Mouse (Mus musculus): Measurements from ENCODE around the gene Rchy1.

The Rchy1 gene

DNA sequence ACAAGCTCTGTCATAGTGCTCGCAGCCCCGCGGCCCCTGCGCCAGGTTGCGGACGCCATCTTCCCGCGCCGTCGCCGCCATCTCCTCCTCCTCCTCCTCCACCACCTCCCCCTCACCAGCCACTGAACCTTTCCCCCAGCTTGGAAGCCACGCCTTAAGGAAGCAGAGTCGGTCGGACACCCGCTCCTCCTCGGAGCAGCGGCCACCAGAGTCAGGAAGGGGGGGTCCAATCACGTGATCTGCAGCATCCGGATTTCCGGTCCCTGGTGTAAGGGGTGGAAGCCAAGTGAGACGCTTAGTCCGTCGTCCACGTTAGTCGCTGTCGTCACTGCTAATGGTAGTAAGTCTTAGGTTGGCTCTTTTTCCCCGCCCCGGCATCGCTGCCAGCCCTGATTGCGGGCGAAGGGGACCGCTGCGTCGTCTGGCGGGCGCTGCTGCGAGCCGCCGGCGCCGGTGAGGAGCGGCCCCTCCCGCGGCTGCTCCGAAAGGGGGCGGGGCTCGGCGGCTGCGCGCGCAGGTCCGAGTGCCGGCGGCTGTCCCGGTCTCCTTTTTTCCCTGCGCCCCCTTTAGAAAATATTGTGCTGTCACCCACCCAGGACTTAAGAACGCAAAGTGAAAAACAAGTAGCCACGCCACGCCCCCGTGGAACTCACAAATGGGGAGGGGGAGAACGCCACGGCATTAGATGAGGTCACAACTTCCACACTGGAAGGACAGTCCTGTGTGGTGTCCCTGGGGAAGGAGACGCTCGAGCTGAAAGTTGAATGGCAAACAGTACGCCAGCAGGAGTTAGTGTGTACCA lies at the start of gene Rchy1:
Gene Rchy1 (minus strand): TSS at position 430 of the 802 bp plus-strand sequence.
- peak; percentile 85 to 90 for DNase-seq (ENCODE audit: low read depth in 1 of 2, low spot score in 2 of 2)

DNA sequence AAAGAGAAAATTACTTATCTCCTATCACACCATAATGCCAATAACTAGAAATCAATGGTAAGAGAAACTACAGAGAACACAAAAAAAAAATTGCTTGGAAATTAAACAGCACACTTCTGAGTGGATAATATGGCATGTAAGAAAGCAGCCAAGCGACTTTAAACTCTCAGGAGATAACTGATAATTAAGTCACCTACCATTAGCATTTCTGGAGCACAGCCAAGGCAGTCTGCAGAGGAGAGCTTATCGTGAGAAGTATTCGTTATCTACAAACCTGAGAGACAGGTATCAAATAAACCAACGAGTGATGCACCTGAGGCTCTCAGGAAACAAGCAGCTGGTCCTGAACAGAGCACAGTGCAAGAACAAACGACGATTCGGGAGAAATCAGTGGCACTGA lies 48.9 kb upstream of the Rchy1 start:
- DNase-seq (ENCODE audit: low read depth in 1 of 2, low spot score in 2 of 2): no peak

DNA sequence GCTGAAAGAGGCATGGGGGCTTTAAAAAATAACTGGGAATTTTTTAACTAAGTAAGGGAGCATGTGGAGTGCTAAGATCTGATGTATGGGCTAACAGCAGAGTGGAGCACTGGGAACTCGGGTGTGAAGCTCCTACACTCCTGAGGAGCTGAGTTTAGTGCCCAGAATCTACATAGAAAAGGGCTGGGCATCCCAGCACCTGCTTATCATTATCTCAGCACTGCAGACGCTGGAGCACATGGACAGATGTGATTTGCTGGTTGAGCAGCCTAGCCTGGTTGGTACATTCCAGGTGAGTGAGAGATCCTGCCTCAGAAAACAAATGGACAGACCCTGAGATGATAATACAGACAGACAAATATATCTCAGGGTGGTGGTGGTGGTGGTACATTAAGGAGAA lies 47.0 kb upstream of the Rchy1 start:
- no peak for DNase-seq (ENCODE audit: low read depth in 1 of 2, low spot score in 2 of 2)

DNA sequence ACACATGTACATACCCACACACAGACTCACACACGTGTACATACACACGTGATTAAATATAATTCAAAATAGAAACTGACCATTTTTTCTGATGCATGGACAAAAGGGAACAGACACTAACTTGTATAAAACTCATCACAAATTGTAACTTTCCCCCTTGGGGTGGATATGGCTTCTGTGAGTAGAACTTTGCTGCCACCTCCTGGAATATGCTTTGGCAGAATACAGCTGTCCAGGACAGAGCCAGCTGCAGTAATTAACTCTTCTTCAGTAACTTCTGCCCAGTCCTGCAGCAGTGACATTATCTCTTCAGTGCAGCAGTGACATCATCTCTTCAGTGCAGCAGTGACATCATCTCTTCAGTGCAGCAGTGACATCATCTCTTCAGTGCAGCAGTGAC lies 40.1 kb upstream of the Rchy1 start:
- DNase-seq (ENCODE audit: low read depth in 1 of 2, low spot score in 2 of 2): peak in 1 of 2 experiments; percentile 4

- peak; percentile 40 to 43 for DNase-seq (ENCODE audit: low read depth in 1 of 2, low spot score in 2 of 2)
These were observed 37.9 kb upstream of the Rchy1 start for GRCm38 (mm10) chr5:92000770-92001169.

- DNase-seq (ENCODE audit: low read depth in 1 of 2, low spot score in 2 of 2): no peak
These were observed 31.7 kb upstream of the Rchy1 start for GRCm38 (mm10) chr5:91994546-91994945.

DNA sequence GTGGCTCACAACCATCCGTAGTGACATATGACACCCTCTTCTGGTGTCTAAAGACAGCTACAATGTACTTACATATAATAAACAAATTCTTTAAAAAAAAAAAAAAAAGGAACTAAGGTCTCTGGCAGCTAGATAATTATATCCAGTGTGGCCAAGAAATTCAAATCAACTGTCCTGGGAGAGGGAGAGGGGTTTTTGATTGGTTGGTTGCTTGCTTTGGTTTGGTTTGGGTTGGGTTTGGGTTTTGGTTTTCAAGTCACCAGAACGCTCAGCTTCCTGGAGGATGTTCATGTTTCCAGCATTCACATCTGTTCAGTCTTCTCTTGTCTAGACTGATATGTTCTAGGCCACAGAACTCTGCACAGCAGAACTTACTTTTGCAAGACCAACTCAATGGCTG lies 30.2 kb upstream of the Rchy1 start:
- DNase-seq (ENCODE audit: low read depth in 1 of 2, low spot score in 2 of 2): no peak

DNA sequence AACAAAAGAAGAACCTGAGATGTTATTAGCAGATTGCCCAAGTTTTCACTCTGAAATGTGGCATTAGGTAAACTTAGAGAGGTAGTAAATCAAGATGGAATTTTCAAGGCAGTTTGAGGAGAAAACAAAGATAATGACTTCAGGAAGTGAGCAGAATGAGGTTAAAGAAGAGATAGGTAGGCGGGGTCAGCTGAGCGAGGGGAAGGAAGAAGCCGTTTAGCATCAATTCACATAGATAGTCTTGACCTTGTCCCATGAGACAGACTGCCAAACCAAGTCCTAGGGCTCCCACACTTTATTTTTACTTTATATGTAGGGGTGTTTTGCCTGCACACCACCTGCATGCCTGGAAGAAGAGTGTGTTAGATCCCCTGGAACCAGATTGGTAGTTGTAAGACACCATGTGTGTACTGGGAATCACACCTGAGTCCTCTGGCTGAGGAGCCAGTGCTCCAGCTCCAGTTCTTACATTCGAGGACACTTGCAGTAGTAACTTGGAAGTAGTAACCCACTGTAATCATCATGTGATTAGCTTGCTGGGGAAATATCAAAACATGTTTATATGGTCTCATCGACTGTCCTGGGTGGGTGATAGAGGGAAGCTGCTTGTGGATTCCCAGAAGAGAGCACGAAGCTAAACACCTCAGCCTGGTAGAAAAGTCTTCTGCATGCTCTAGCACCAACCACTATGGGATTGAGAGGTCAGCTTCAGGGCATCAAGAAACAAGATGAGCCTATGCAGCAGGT lies 28.5 kb upstream of the Rchy1 start:
- no peak for DNase-seq (ENCODE audit: low read depth in 1 of 2, low spot score in 2 of 2)

DNA sequence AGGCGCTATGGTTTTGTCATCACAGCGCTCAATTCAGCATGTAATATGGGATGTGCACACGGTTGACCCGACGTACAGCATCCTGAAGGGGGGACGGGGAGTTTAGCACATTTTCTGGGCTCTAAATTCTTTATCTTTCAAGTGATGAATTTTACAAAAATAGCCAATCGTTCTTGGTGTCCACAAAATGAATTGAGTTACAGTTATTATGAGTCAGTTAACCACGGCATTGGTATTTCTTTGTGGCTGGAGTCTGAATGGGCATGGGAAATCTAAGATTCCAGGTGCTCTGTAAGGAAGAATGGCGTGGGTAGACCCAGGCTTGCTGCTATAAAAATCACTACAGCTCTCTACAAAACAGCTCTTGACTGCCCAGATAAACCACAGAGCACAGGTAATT lies 26.4 kb upstream of the Rchy1 start:
- no peak for DNase-seq (ENCODE audit: low read depth in 1 of 2, low spot score in 2 of 2)

GRCm38 (mm10) chr5:91987799-91988198 lies 24.9 kb upstream of the Rchy1 start:
- no peak for DNase-seq (ENCODE audit: low read depth in 1 of 2, low spot score in 2 of 2)

GRCm38 (mm10) chr5:91987236-91987635 lies 24.4 kb upstream of the Rchy1 start, which contains the start of gene Odaph:
Gene Odaph, plus strand, starts transcription at chr5:91987475.
- DNase-seq (ENCODE audit: low read depth in 1 of 2, low spot score in 2 of 2): no peak

DNA sequence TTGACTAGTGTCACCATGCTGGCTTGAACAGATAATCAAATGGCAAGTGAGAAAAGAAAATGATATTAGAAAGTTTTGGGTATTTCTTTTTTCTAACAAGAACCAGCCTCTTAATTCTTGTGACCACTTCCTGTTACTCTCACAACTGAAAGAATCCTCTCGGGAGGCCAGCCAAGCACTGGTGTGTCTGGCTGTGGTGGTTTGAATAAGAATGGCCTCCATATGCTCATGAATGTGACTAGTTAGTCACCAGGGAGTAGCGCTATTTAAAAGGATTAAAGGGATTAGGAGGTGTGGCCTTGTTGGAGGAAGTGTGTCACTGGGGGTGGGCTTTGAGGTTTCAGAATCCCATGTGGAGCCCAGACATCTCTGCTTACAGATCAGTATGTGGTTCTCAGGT lies 22.9 kb upstream of the Rchy1 start:
- no peak for DNase-seq (ENCODE audit: low read depth in 1 of 2, low spot score in 2 of 2)

DNA sequence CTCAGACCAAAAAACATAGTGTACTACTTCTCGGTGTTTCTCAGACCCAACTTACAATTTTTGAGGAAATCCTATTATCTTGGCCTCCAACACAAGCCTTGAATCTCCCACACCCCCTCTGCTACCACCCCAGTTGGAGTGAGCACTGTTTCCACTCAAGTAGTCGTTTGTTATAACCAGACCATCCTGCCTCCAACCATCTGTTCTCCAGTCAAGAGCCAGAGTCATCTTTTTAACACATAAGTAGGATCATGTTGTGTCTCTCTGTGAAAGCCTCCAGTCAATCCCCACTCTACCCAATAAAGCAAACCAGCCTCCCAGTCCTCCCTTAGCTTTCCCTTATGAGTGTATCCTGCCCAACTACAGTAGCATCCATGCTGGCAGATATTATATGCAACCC lies 20.6 kb upstream of the Rchy1 start:
- DNase-seq (ENCODE audit: low read depth in 1 of 2, low spot score in 2 of 2): no peak

DNA sequence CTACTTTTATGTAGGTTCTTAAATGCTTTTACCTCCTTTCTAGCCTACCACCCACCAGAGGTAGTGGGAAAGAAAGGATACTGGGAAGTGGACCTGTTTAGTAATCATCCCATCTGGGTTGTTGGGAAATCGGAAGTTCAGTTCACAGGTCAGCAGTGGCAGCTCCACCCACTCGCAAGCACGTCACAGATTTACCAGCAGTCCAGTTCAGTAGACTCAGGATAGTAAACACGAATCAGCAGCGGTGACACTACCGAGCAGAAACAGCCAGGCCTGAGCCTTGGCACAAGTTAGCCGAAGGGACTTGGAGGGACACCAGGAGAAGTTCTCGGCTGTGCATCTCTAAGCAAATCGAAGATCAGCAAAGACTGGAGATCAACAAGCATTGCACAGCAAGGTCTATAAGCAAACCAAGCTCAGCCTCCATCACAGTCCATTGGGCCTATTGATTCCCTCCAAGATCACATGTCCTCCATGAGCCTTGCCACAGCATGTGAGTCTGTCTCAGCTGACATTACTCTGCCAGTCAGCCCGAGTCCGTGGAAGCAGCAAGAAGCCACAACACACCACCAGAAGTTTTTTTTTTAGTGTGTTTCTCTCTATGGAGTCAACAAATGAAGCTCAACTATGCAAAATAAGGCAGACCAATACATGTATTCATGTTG lies 18.4 kb upstream of the Rchy1 start:
- DNase-seq (ENCODE audit: low read depth in 1 of 2, low spot score in 2 of 2): no peak

GRCm38 (mm10) chr5:91977397-91977770 lies 14.5 kb upstream of the Rchy1 start:
- DNase-seq (ENCODE audit: low read depth in 1 of 2, low spot score in 2 of 2): no peak

DNA sequence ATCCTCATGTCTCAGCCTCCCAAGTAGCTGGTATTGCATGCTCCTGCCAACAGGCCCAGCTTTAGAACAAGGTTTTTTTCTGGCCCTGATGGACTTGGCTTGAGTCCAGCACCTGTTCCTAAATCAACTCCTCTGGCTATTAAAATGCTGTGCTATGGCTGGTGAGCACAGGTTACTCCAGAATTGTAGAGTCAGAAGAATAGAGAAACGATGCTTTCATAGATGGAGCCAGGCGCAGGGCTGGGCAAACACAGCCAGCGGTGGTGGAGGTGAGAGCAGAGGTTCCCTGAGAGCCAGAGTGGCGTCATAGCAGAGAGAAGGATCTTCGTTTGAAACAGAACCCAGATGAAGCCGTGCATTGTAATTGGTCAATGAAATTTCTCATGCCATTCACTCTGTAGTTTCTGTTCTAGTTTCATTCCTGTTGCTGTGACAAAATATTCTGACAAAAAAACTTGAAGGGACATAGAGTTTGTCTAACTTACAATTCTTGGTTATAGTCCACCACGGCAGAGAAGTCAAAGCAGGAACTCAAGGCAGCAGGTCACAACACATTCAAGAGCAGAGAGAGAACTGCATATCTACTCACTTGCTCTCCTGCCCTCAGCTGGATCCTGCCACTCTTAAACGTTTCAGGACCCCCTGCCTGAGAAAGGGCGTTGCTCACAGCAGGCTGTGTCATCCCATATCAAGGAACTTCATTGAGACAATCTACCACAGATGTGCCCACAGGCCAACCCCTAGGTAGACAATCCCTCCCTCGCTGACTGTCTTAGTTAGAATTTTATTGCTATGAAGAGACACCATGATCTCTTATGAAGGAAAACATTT lies 13.9 kb upstream of the Rchy1 start:
- no peak for DNase-seq (ENCODE audit: low read depth in 1 of 2, low spot score in 2 of 2)

GRCm38 (mm10) chr5:91975758-91976157 lies 12.9 kb upstream of the Rchy1 start:
- DNase-seq (ENCODE audit: low read depth in 1 of 2, low spot score in 2 of 2): no peak

DNA sequence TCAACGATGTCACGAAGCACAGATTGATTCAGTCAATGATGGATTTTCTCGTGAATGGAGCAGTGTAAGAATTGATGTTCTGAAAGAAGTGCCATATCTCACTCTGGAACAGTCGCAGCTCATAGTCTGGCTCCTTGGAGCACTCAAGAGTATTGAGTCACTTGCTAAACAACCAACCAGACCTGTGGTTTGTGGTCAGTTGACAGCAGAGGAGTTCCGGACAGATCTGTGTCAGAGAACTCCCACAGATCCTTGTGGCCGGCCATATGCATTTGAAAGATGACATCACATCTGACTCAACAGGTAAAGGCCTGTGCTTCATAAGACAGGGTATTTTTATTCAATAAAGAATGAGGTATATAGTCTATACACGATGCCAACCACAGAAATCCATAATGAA lies 11.1 kb upstream of the Rchy1 start:
- no peak for DNase-seq (ENCODE audit: low read depth in 1 of 2, low spot score in 2 of 2)

DNA sequence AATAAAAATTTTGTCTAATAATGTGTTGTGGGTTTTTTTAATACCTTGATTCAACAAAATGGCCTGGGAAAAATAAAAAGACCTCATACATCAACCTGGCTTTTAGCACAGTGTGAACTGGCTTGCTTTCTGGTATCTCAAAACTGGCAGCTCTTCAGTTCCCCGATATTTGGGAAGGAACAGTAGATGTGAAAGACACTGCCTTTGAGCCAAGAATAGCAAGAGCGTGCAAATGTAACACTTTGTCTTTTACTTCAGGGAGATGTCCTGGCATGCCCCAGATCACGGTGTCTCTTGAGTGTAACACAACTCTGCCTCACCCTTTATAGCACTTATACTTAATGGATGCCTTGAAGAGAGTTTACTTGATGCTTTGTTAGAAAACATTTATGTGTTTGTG lies 9.2 kb upstream of the Rchy1 start:
- no peak for DNase-seq (ENCODE audit: low read depth in 1 of 2, low spot score in 2 of 2)

DNA sequence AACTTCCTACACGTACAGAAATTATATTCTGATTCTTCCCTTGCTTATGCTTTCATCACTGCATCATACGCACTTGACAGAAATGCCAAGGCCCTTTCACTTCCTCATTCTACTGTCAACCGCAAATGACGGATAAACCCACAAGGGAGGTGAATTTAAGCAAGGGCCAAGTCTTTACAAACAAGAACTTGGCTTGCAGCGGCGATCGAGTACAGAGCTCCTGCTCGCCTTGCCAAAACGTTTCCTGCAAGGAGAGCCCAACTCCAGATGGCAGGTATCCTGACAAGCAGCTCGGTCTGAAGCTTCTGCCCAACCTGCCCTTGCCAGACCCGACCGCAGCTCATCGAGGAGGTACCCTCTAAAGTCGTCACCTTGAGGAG lies 619 bp downstream of the Rchy1 start:
- peak; percentile 80 to 86 for DNase-seq (ENCODE audit: low read depth in 1 of 2, low spot score in 2 of 2)

DNA sequence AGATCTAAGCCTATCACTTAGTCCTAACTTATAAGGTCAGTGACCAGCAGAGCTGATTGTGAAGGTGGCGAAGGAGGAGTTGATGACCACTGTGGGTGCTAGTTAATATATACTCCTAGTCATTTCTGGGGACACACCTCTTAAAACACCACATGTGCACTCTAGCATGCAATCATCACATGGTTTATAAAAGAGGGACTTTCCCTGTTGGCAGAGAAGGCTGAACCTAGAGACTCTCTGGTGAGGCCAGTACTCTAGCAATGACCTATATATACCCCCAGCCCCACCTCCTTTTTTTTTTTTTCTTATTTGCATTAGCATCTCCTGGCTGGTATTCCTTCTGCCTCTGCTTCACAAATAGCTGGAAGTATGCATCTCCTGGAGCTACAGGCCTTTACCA lies 1.5 kb downstream of the Rchy1 start:
- DNase-seq (ENCODE audit: low read depth in 1 of 2, low spot score in 2 of 2): peak in 1 of 2 experiments; percentile 34

Measured in monocyte, adult 2 months (primary cell).